Mouse (Mus musculus) liver, adult 2 months (tissue): Measurements from ENCODE around the gene Fam78a. TPM values are rescaled to one million over a fixed set of nuclear protein-coding genes. Genes with fewer than 3 reads are reported as not detected.

Source experiments
- DNase-seq: peaks from one replicate; pipeline ENCODE4 v3.0.0-alpha.2; 2011; ENCODE audit warnings: low read depth, low spot score; ENCODE audit errors: extremely low read depth
- H3K27ac ChIP-seq: fragments of 200-500 bp; replicated peaks from 2 replicates; pipeline ENCODE4 v1.5.1; 2012; ENCODE audit warnings: low read depth, mild to moderate bottlenecking, control low read depth, inconsistent platforms, low read length; ENCODE audit not compliant: insufficient read depth
- H3K27me3 ChIP-seq: fragments of 200-500 bp; 2 replicates; pipeline ENCODE4 v1.6.1; 2012; ENCODE audit warnings: mild to moderate bottlenecking, moderate library complexity, low read length, inconsistent platforms; ENCODE audit not compliant: control insufficient read depth, insufficient read depth
- H3K36me3 ChIP-seq: fragments of 200-500 bp; 2 replicates; pipeline ENCODE4 v1.6.1; 2012; ENCODE audit warnings: low read length, inconsistent platforms; ENCODE audit not compliant: control insufficient read depth, insufficient read depth
- H3K4me1 ChIP-seq: fragments of 200-500 bp; 2 replicates; pipeline ENCODE4 v1.6.1; 2011; ENCODE audit warnings: low read length; ENCODE audit not compliant: control insufficient read depth, insufficient read depth
- H3K4me3 ChIP-seq: fragments of 200-500 bp; 2 replicates; pipeline ENCODE4 v1.5.1; 2011; ENCODE audit warnings: low read depth, mild to moderate bottlenecking, control low read depth, low read length, moderate library complexity; ENCODE audit not compliant: insufficient read depth
- H3K79me2 ChIP-seq: fragments of 200-500 bp; 2 replicates; pipeline ENCODE4 v1.6.1; 2012; ENCODE audit warnings: inconsistent platforms, mild to moderate bottlenecking, low read length, moderate library complexity; ENCODE audit not compliant: control insufficient read depth, insufficient read depth
- H3K9ac ChIP-seq: fragments of 200-500 bp; 2 replicates; pipeline ENCODE4 v1.6.1; 2012; ENCODE audit warnings: low read depth, mild to moderate bottlenecking, control low read depth, inconsistent platforms, low read length
- CTCF ChIP-seq: fragments of 200-500 bp; IDR thresholded peaks from 2 replicates; pipeline ENCODE4 v1.5.1; 2011; ENCODE audit warnings: low read depth, low read length, control low read depth
- POLR2A ChIP-seq: fragments of 200-500 bp; IDR thresholded peaks from 2 replicates; pipeline ENCODE4 v1.6.1; 2011; ENCODE audit warnings: low read length, control low read depth; ENCODE audit not compliant: insufficient read depth; ENCODE audit errors: extremely low read depth
- WGBS: fragments of 180-500 bp; shearing (Covaris S2); methylation state at CpG from one replicate; pipeline ENCODE4 v1.1.7; 2018; 5-methylcytosine and 5-hydroxymethylcytosine counted together
- polyA plus RNA-seq: library from polyadenylated mRNA; depleted of rRNA; stranded (reverse); fragments of >200 nt; gene quantifications from 2 replicates; pipeline ENCODE4 v1.2.3, GENCODE M21; 2012
- total RNA-seq: library from RNA; depleted of rRNA; stranded (reverse); fragments of >200 nt; gene quantifications from 2 replicates; pipeline ENCODE4 v1.2.3, GENCODE M21; 2014

The Fam78a gene
- total and polyA plus RNA-seq, 2 experiments = 0.37 to 0.87 TPM

DNA sequence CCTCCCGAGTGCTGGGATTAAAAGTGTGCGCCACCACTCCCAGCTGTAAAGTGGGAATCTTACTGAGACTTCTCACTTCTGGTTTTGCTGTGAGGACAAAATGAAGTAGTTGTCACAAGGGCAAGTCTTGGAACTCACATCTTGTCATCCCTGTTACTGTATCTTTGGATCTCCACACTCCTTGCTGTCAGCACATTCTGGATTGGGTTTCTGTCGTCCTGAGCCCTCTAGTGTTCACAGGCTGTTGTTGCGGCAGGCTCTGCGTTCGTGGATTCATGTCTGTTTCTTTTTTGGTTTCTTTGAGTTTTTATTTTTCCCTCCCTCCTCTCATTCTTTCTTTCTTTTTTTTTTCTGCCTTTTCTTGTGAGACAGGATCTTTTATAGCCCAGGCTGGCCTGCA lies 45.8 kb upstream of the Fam78a start:
- Histone ChIP-seq H3K9ac (no peak overlapping the region), H3K79me2 (no peaks in the 10 kb centered on the region), H3K4me3 (no peak overlapping the region), H3K4me1 (peaks cover 5% of the 10 kb centered on the region; the same call in 1 of the 2 replicates), H3K27ac (no peak overlapping the region), H3K36me3 (no peaks in the 10 kb centered on the region), H3K27me3 (no peaks in the 10 kb centered on the region)
- DNase-seq = peak; percentile 39
- TF ChIP-seq POLR2A = no peak
- TF ChIP-seq CTCF = peak; percentile 78
- 34% methylated on average over 6 of the region's 6 CpGs for WGBS

DNA sequence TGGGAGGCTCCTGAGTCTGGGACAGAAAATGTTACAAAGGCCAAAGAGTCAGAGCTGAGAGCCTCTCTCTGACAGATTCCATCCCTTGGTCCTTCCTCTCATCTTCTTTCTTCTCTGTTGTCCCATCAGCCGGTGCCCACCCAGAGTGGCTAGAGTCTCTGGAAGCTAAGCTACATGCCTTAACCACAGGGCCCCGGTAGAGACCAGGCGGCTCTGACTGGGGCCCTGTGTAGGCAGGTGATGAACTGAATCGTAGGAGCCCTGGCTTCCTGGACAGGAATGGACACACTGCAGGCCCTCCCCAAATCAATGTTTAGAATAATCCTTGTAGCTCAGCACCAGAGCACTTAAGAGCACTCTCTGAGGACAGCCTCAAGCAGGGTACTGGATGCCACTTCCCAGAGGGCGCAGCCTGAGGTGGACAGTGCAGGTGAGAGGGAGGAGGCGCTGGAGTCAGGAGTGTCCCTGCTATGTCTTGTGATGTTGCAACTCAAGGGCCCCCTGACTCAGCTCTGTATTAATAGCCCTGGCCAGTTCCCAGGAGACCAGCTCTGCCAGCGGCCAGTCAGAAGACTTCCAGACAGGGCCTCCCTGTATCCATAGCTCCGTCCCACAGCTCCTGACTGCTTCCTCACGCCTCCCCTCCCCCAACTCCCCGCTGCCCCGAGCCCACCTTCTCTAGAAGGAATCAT lies 44.9 kb upstream of the Fam78a start:
- H3K4me1 ChIP-seq = peaks cover 5% of the 10 kb centered on the region; the same call in 1 of the 2 replicates
- no peak overlapping the region for H3K4me3 ChIP-seq
- WGBS = 73% methylated on average over 11 of the region's 11 CpGs
- H3K79me2 ChIP-seq = no peaks in the 10 kb centered on the region
- H3K9ac ChIP-seq = no peak overlapping the region
- H3K36me3 ChIP-seq = no peaks in the 10 kb centered on the region
- H3K27ac ChIP-seq = no peak overlapping the region
- DNase-seq = no peak
- H3K27me3 ChIP-seq = no peaks in the 10 kb centered on the region
- no peak for TF ChIP-seq CTCF
- TF ChIP-seq POLR2A = no peak

GRCm38 (mm10) chr2:32128536-32128841 lies 43.8 kb upstream of the Fam78a start:
- Histone ChIP-seq H3K27me3 (no peaks in the 10 kb centered on the region), H3K4me3 (no peak overlapping the region), H3K4me1 (peaks cover 5% of the 10 kb centered on the region; the same call in 1 of the 2 replicates), H3K79me2 (no peaks in the 10 kb centered on the region), H3K27ac (no peak overlapping the region), H3K9ac (no peak overlapping the region), H3K36me3 (no peaks in the 10 kb centered on the region)
- 82% methylated on average over 5 of the region's 5 CpGs for WGBS
- no peak for DNase-seq
- TF ChIP-seq POLR2A = no peak
- no peak for TF ChIP-seq CTCF

DNA sequence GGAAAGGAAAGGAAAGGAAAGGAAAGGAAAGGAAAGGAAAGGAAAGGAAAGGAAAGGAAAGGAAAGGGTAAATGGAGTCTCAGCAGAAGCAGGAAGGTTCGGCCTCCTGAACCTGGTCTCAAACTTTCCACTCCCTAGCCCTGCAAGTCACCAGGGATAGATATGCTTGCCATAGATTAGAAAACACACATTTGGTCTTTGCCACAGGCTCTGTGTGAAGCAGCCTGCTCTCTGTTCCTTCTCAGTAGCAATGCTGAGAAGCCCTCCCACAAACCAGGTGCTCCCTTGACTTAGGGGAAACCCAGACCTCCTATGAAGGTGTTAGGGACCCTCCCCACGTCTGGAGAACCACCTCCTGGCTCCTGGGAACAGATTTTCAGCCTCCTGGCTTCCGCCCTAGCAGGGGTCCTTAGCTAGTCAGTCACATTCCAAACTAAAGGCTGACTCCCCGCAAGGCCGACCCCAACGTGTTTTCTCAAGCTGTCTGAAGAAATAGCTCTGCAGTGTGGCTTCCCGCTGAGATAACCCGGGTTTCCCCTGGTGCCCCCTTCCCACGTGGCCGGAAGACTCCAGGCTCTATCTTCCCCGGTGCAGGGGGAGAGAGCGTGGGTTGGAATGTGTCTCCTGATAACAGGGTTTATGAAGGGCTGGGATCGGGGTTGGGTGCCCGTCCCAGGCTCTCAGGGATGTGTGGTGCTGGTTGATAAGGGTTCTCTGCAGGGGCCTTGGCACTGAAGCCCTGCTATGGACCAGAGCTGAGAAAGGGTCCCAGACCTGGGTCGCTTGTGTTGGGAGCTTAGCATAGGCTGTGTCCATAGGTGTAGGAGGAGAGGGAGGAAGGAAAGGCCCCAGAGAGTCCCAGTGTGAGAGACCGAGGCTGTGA lies 43.2 kb upstream of the Fam78a start:
- no peaks in the 10 kb centered on the region for H3K27me3 ChIP-seq
- peaks cover 5% of the 10 kb centered on the region; the same call in 1 of the 2 replicates for H3K4me1 ChIP-seq
- H3K27ac ChIP-seq = no peak overlapping the region
- 44% methylated on average over 16 of the region's 16 CpGs for WGBS
- DNase-seq = no peak
- H3K79me2 ChIP-seq = no peaks in the 10 kb centered on the region
- no peak overlapping the region for H3K4me3 ChIP-seq
- no peak for TF ChIP-seq POLR2A
- TF ChIP-seq CTCF = no peak
- H3K9ac ChIP-seq = no peak overlapping the region
- no peaks in the 10 kb centered on the region for H3K36me3 ChIP-seq

GRCm38 (mm10) chr2:32121785-32122184 lies 37.1 kb upstream of the Fam78a start:
- 82% methylated on average over 2 of the region's 2 CpGs for WGBS
- no peaks in the 10 kb centered on the region for H3K27me3 ChIP-seq
- H3K27ac ChIP-seq = no peak overlapping the region
- no peak overlapping the region for H3K4me3 ChIP-seq
- no peaks in the 10 kb centered on the region for H3K4me1 ChIP-seq
- H3K36me3 ChIP-seq = no peaks in the 10 kb centered on the region
- no peak for TF ChIP-seq CTCF
- TF ChIP-seq POLR2A = no peak
- H3K79me2 ChIP-seq = no peaks in the 10 kb centered on the region
- H3K9ac ChIP-seq = no peak overlapping the region
- no peak for DNase-seq
